Mouse (Mus musculus): ENCODE results near the gene Cutc.
A peak's percentile ranks its signal among the peaks of the same experiment; 100 is the strongest.

The Cutc gene

GRCm38 (mm10) chr19:43752489-43753225 is at the start of gene Cutc, which contains the start of gene Cox15:
Cutc (plus strand) TSS chr19:43752996.
Cox15 (minus strand) TSS chr19:43753000.
- peak; percentile 97 for DNase-seq (ENCODE audit: low spot score)

DNA sequence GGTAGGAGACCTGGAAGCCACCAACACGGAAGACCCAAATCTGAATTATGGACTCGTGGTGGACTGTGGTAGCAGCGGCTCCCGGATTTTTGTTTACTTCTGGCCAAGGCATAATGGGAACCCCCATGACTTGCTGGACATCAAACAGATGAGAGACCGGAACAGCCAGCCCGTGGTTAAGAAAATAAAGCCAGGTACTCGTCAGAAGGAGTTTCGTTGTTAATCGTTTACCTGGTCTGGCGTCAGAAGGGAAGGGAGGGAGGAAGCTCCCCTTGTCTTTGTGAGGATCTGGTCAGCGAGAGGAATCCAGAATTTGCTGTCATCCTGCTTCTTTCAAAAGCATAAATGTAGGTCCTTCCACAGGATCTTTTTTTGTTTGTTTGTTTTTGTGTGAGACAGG is 48.6 kb upstream of the Cutc start:
- no peak for DNase-seq (ENCODE audit: low spot score)

- no peak for DNase-seq (ENCODE audit: low spot score)
Measured at GRCm38 (mm10) chr19:43704787-43705497, 47.9 kb upstream of the Cutc start.

GRCm38 (mm10) chr19:43708206-43708605 is 44.6 kb upstream of the Cutc start:
- peak; percentile 28 for DNase-seq (ENCODE audit: low spot score)

GRCm38 (mm10) chr19:43709317-43709716 is 43.5 kb upstream of the Cutc start:
- no peak for DNase-seq (ENCODE audit: low spot score)

DNA sequence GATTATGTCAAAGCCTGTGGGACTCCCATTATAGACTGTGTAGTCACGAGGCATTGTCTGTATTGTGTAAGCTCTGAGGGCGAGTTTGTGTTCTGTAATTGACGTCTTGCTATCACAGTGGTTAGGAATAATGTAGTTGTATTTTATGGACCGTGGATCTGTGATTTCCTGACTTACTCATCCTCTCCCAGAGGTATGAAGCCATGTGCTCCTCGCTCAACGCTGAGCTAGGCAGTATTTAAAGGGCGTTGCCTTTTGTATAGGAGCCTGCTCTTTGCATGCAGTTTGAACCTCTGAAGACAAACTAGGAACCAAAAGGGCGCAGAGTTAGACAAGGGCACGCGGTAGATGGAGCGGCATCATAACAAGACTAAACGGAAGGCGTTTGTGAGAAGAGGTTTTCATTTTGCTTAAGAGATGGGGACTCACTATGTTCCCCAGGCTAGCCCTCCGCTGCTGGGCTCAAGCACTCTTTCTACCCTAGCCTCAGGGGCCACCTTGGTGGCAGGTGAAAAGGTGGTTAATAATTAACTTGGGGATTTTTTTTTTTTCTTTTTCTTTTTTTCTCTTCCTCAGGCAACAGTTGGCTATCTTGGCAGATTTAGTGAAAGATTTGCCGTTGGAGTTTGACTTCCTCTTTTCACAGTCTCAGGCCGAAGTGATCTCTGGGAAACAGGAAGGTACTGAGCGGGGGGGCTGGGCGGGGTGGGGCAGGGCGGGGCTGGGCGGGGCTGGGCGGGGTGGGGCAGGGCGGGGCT is 41.5 kb upstream of the Cutc start:
- peak; percentile 14 for DNase-seq (ENCODE audit: low spot score)

DNA sequence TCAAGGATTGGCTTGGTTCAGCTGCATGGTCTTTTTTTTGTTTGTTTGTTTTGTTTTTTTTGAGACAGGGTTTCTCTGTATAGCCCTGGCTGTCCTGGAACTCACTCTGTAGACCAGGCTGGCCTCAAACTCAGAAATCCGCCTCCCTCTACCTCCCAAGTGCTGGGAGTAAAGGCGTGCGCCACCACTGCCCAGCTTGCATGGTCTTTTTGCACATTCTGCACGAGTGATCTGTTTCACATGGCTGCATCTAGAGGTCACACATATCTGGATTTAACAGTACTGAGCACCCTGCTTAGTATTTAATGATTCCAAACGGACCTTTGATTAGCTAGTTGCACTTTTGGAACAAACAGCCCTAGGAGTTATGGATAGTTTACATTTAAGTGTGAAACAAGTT is 40.8 kb upstream of the Cutc start:
- DNase-seq (ENCODE audit: low spot score) = no peak

DNA sequence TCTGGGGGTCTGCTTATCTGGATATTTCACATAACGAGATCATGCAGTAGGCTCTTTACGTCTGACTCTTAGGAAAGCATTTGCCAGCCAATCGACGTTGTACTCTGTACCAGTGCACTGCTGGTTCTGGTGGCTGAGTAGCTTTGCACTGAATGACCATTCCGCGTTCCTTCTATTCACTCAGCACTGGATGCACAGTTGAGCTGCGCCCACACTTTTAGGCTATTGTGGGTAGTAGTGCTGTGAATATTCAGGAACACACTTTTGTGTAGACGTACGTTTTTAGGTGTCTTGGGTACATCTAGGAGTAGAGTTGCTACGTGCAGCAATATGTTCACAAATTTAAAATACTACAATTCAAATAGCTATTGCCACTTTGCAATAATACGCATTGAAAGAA is 32.7 kb upstream of the Cutc start:
- no peak for DNase-seq (ENCODE audit: low spot score)

GRCm38 (mm10) chr19:43722891-43723290 is 29.9 kb upstream of the Cutc start:
- DNase-seq (ENCODE audit: low spot score) = no peak

DNA sequence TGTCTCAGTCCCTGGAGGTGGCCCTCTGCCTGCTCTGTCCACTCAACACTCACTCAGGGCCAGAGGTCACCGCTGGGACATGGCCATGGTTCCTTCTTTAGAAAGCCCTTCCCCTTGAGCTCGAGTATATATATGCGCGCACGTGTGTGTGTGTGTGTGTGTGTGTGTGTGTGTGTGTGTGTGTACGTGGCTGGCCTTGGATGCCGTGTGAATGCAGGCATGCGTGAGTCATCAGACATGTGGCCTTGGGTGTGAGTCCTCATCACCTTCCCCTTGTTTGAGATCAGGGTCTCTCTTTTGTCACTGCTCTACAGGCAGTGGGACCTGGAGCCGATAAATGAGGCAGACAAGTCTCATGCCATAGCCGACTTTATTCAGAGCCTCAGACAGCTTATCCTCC is 29.3 kb upstream of the Cutc start:
- no peak for DNase-seq (ENCODE audit: low spot score)

GRCm38 (mm10) chr19:43724194-43724593 is 28.6 kb upstream of the Cutc start:
- no peak for DNase-seq (ENCODE audit: low spot score)

DNA sequence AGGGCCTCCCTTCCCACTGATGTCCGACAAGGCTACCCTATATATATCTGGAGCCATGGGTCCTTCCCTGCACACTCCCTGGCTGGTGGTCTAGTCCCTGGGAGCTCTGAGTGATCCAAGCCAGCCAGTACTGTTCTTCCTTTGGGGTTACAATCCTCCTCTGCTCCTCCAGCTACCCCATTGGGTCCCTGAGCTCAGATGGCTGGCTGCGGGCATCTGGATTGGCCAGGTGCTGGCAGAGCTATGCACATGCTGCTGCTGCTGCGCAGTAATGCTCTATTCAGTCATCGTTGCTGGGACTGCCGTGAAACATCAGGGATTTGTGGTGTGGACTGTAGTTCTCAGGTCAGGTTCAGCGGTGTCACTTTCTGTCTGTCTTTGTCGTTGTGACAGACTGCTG is 28.0 kb upstream of the Cutc start:
- DNase-seq (ENCODE audit: low spot score) = no peak

DNA sequence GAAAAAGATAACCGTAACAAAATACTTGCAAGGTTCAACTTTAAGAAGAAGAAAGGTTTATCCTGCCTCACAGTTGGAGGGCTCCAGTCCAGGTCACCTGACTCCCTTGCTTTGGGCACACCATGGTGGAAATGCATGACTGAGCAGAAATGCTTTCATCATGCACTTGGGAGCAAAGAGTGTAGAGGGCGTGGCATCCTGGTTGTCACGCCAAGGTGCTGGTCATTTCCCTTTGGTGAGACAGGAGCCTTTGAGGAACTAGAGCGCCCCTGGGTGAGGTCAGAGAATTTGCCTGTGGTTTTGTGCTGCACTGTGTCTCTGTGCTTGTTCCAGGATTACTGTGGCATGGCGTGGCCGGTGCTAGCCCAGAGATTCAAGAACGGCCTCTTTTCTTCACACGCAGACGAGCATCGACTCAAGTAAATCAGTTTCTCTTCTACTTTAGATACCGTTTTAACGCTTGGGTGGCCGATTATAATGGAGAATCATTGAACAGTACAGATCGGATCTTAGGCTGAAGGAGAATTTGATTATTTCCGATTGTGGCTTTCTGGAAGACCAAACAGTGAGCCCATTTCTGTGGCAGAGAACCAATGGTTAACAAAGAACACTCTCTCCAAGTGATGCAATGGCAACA is 26.2 kb upstream of the Cutc start:
- DNase-seq (ENCODE audit: low spot score) = no peak

DNA sequence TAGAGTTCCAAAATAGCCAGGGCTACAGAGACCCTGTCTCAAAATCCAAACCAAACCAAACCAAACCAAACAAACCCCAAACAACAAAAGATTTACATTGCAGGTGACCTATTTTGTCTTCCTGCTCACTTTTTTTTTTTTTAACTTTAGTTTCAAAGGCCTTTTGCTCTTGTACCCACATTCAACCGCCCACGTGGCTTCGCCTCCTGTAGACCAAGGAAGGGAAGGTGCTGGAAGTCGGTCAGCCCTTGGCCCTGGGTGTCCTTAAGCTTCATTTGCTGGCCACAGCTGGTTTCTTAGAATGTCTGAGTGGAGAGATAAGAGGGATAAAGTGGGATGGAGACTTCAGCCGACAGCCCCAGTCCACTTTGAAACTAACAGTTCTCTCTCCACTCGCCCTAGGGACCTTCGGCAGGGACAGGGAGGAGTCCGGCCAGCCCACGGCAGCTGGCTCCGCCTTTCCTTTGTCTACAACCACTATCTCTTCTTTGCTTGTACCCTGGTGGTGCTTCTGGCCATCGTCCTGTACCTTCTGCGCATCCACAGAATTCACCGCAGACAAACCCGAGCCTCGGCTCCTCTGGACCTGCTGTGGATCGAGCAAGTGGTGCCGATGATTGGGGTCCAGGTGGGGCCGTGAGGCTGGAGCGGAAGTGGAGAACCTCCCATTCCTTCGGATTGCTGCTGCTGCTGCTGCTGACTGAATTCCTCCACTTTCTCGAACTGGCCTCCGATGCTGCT is 23.3 kb upstream of the Cutc start:
- no peak for DNase-seq (ENCODE audit: low spot score)

DNA sequence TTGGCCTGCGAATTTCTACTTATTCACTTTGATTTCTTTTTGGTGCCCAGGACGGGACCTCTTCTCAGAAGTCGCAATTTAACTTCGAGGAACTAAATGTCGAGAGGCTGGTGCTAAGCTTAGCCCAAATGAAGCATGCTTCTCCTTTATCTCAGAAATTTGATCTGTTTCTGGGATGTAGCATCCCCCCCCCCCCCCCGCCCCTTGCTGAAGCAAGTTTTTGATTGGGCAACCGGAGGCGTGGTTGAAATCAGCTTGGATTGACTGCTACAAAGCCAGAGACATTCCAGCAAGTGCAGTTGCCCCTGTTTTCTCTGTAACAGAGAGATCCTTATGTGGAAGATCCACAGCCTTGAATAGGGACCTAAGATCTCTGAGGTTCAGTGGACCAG is 22.8 kb upstream of the Cutc start:
- DNase-seq (ENCODE audit: low spot score) = no peak

DNA sequence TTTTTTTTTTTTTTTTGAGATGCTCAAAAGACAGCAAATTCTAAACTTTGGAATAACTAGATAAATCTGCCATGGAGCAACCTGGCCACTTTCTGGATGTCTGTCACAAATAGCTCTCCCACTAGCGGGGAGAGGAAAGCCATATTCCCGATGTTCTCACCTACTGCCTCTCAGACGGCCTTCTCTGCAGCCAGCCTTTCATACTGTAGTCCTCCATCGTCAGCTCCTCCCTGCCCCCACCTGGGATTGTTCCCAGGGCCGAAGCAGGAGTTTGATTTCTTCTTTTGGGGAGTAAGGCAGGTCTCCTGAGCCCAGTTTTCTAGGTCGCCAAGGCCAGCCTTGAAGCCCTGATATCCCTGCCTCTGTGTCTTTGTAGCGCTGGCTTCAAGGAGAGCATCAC is 21.6 kb upstream of the Cutc start:
- DNase-seq (ENCODE audit: low spot score) = no peak

GRCm38 (mm10) chr19:43738409-43738808 is 14.4 kb upstream of the Cutc start:
- DNase-seq (ENCODE audit: low spot score) = no peak

GRCm38 (mm10) chr19:43743401-43743800 is 9.4 kb upstream of the Cutc start:
- no peak for DNase-seq (ENCODE audit: low spot score)

- DNase-seq (ENCODE audit: low spot score) = no peak
Measured at GRCm38 (mm10) chr19:43745740-43746139, 7.1 kb upstream of the Cutc start.

DNA sequence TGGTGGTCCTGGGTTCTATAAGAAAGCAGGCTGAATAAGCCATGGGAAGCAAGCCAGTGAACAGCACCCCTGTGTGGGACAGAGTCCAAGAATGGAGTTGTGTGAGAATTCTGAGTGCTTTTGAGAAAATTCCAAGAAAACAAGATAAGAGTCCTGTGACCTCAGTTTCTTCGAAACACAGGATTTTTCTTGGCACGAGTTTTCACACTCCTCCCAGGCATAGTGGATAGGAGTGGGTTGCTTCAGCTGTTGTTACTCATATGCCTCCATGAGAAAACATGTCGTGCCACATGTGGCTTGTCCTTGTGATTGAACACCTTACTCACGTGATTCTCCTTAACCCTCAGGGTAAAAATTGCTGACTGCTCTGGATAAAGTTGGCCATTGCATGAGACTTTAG is 4.9 kb upstream of the Cutc start:
- no peak for DNase-seq (ENCODE audit: low spot score)

- no peak for DNase-seq (ENCODE audit: low spot score)
Measured at GRCm38 (mm10) chr19:43750008-43750407, 2.8 kb upstream of the Cutc start.
